Mouse (Mus musculus) kidney, postnatal 25 days (tissue): ENCODE results near the gene Pla2g3.

Source experiments
- DNase-seq, 2 experiments: peaks; one replicate each; pipeline ENCODE4 v3.0.0; 2021; ENCODE audit warnings: mixed read lengths in 2 of 2

Pla2g3 gene

GRCm38 (mm10) chr11:3487952-3488570 is at the start of gene Pla2g3:
TSS of gene Pla2g3 (plus strand) at chr11:3488284.
- DNase-seq = no peak

DNA sequence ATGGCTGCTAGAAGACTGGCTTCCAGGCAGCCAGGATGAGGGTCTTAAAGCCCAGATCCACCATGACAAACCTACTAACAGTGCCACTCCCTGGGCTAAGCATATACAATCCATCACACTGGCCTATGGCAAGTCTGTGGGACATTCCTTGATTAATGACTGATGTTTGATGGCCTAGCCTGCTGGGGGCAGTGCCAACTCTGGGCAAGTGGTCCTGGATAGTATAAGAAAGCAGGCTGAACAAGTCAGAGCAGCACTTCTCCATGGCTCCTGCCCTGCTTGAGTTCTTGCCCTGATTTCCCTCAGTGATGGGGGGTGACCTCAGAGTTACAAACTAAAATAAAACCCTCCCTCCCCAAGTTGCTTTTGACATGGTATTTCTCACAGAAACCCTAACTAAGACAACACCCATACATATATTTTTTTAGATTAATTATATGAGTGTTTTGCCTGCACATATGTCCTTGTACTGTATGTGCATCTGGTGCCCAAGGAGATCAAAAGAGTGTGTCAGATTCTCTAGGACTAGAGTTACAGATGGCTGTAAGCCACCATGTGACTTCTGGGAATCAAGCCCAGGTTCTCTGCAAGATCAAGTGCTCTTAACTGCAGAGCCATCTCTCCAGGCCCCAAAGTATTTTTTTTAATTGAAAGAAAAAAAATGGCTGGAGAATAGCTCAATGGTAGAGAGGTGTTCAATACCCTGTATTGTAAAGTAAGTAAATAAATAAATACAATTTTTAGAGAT is 46.2 kb upstream of the Pla2g3 start:
- DNase-seq = peak; percentile 58 to 63

DNA sequence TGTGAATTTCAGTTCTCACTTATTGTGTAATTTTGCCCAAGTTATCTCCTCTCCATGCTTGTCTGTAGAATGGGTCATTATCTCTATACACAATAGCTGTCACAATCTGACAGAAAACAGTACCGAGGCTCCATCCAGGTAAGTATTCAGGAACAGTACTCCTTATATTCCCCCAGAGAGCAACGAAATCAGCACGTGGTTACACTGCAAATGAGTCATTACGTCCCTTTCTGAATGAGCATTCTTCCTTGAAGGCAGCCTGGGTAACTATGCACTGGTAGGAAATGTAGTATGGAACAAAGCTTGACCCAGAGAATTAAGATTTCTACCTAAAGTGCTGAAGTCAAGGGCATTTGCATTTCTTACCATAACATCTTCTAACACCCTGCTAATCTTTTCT is 45.4 kb upstream of the Pla2g3 start:
- DNase-seq = no peak

GRCm38 (mm10) chr11:3443091-3443490 is 45.0 kb upstream of the Pla2g3 start:
- no peak for DNase-seq

DNA sequence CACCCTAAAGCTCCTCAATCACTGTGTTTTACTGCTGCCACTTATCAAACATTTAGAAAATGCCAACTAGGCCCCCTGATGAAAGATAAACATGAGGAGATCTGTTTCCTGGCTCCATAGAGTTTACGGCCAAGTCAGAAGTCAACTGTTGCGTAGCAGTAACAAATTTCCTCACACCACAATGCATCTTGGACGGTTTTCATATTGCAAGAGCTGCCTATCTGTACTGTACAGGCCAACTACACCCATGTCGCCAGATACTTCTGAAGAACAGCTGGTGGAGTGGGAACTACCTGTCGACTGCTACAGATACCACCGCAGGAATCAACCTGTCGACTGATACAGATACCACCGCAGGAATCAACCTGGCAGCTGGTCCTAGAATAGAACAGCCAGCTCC is 43.2 kb upstream of the Pla2g3 start:
- DNase-seq = no peak

GRCm38 (mm10) chr11:3451701-3452163 is 36.4 kb upstream of the Pla2g3 start:
- DNase-seq = peak; percentile 46 to 73

- DNase-seq = peak; percentile 96 to 98
Observed at GRCm38 (mm10) chr11:3452167-3452639, 35.9 kb upstream of the Pla2g3 start, which contains the start of gene Rnf185. TSS of gene Rnf185 (minus strand) at chr11:3452363.

- DNase-seq = peak; percentile 46 to 68
Observed at GRCm38 (mm10) chr11:3452769-3453168, 35.3 kb upstream of the Pla2g3 start.

- DNase-seq = peak; percentile 38 to 69
Observed at GRCm38 (mm10) chr11:3453467-3453866, 34.6 kb upstream of the Pla2g3 start.

GRCm38 (mm10) chr11:3454506-3454905 is 33.6 kb upstream of the Pla2g3 start:
- DNase-seq = no peak

- DNase-seq = peak; percentile 79 to 88
Observed at GRCm38 (mm10) chr11:3456354-3456753, 31.7 kb upstream of the Pla2g3 start.

DNA sequence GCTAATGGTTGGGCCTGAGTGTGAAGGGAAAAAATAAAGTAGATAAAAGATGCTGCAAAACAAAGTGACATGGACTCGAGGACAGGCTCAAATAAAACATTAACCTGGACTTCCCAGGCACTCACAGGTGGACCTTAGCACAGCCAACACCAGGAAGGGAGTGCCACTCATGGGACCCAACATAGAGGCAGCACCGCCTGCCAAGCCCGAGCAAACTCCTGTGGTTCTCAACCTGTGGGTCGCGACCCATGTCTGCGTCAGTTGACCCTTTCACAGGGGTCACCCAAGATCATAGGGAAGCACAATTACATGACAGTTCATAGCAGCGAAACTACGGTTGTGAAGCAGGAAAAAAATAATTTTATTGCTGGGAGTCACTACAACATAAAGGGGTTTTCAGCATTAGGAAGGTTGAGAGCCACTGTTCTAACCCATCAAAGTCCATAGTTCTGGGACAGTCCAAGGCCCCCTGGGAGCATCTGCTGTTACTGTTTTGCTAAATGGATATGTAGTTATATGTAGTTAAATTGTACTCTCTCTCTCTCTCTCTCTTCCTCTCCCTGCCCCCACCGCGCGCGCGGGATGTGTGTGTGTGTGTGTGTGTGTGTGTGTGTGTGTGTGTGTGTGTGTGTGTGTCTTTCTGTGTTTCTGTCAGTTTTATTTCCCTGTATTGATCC is 29.5 kb upstream of the Pla2g3 start:
- DNase-seq = peak; percentile 57 to 84

DNA sequence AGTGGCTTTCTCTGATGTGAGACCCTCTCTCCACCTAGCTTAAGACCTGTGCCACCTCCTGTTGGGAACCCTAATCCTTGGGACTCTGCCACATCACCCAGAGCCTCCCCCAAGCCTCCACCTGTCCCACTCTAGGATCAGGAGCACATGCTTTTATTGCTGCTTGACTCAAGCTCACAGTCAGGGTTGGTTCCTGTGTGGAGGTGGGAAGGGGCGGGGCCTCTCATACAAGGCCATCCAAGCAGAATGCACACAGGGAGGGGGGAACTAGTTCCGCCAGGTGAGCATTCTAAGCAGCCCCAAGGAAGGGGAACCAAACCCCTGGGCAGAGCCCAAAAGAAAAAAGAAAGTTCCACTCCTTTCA is 29.0 kb upstream of the Pla2g3 start:
- DNase-seq = peak; percentile 41 to 68

- no peak for DNase-seq
Observed at GRCm38 (mm10) chr11:3462846-3463245, 25.2 kb upstream of the Pla2g3 start.

DNA sequence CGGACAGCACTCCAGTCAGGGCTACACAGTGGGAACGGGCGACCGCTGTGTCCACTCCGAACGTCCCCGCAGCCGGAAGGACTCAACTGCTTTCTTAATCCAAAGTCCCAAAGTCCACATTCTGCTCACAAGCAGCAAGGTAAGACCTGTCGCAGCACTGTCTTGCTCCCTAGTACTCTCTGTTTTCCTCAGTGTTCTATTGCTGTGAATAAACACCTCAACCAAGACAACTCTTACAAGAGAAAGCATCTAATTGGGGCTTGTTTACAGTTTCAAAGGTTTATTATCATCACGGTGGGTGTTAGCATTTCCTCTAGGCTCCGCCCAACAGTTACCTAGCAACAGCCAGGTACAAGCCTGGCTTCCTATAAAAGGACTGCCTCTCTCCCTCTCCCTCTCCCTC is 16.6 kb upstream of the Pla2g3 start:
- DNase-seq = peak; percentile 60 to 81

- peak; percentile 89 to 95 for DNase-seq
Observed at GRCm38 (mm10) chr11:3472484-3472883, 15.6 kb upstream of the Pla2g3 start.

DNA sequence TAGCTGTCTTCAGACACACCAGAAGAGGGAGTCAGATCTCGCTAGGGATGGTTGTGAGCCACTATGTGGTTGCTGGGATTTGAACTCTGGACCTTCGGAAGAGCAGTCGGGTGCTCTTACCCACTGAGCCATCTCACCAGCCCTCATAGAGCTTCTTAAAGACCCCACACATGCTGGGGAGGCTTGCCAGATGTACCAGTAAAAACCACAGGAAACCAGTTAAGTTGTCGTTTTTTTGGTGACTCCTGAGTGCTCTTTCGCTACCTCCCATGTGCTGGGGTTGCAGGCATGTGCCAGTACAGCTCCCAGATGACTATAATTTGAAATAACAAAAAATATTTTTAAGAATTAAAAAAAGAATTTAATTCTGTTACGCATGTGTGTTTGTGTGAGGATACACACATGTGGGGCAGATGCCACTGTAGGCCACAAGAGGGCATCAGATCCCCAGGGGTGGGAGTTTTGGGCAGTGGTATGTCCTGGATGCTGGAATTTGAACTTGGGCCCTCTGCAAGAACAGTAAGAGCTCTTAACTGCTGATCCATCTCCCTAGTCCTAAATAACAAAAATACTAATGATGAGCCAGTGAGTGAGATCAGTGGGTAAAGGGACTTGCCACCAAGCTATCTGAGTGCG is 13.5 kb upstream of the Pla2g3 start:
- DNase-seq = peak; percentile 54 to 55

GRCm38 (mm10) chr11:3475489-3475888 is 12.6 kb upstream of the Pla2g3 start:
- no peak for DNase-seq

- DNase-seq = no peak
Observed at GRCm38 (mm10) chr11:3483980-3484642, 4.0 kb upstream of the Pla2g3 start.

GRCm38 (mm10) chr11:3486349-3486748 is 1.7 kb upstream of the Pla2g3 start:
- DNase-seq = no peak

GRCm38 (mm10) chr11:3489036-3489435 is 952 bp downstream of the Pla2g3 start:
- no peak for DNase-seq

DNA sequence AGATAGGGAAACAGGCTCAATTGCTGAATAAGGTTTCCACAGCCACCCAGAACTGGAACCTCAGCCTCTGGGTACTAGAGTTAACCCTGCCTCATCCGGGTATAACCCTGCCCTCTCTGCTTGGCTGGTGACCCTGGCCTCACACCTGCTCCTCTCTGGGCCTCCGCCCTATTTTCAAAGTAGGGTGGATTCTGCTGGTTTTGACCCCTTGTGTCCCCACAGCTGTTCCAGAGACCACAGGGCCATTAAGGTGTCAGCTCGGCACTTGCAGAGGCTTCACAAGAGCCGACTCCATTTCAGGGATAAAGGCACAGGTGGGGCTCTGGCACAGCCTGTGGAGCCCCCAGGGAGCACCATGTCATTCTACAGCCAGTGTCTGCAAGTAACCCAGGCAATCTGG is 4.7 kb downstream of the Pla2g3 start:
- DNase-seq = no peak

DNA sequence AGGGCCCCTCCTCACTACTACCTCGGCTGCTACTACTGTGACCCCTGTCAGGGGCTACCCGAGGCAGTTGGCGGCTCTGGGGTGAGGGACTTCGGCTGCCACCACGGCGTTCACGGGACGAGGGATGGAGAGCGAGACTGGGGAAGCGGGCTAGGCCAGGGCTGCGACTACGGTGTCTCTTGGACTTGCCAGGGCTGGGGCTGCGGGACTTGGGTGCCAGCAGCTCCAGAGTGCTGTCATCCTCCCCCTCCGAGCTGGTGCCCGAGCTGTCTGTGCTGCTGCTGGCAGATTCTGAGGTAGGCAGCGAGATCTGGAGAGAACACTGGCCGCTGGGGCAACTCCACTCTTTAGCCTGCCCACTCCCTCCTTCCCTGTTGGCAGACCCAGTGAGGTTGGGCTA is 6.8 kb downstream of the Pla2g3 start:
- DNase-seq = no peak
